In genomic region chr8:84989311-84989731, GRCm38 (mm10) we compare ENCODE assay signal across 1 mouse cellular context.
A peak's percentile ranks its signal among the peaks of the same experiment; 100 is the strongest.
TF ChIP-seq lines count a peak whose summit lies in the region.

No protein-coding gene starts in this region.

TF ChIP-seq in CH12.LX, 34 proteins besides CTCF, POLR2A, EP300 and RAD21 (continued from another document):
- 0 out of 2 replicates have a peak, but pooled peaks have one; percentile 5 for TF ChIP-seq MYC (IDR thresholded peaks at IDR 0.05; ENCODE audit: low read depth, low read length)
TF ChIP-seq in CH12.LX: peak in this region for 3.
